Mouse (Mus musculus): ENCODE measurements around the gene Dpm3.

Dpm3 gene

DNA sequence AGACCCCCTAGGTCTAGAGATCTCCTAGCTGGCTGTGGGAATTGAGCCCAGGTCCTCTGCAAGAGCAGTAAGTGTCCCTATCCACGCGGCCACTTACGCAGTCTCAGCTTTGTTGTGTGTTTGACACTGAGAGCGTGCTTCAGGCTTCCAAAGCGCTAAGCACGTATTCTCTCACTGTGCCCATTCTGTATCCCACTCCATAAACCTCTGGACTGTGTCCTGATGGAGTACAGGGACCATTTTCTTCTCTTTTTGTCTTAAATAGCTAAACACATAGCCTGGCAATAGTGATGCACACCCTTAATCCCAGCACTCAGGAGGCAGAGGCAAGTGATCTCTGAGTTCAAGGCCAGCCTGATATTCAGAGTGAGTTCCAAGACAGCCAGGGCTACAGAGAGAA, 39.8 kb downstream of the Dpm3 start:
- DNase-seq: no peak

GRCm38 (mm10) chr3:89299499-89299898, 40.3 kb downstream of the Dpm3 start:
- DNase-seq: peak; percentile 71

DNA sequence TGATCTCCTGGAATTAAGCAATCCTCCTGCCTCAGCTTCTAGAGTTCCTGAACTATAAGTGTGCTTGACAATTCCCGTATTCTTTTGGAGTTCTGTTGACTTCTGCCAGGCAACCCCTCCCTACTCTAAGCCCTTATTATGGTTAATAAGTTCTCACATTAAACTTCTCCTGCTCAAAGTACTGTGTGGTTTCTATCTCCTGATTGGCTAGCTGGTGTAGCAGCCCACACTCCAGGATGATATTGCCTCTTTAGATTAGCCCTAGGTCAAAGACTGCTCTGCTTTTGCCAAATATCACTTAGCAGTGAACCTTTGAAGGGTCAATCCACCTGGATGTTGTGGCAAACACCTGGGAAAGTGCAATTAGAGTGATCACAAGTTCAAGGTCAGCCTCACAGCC, 40.9 kb downstream of the Dpm3 start:
- DNase-seq: no peak

DNA sequence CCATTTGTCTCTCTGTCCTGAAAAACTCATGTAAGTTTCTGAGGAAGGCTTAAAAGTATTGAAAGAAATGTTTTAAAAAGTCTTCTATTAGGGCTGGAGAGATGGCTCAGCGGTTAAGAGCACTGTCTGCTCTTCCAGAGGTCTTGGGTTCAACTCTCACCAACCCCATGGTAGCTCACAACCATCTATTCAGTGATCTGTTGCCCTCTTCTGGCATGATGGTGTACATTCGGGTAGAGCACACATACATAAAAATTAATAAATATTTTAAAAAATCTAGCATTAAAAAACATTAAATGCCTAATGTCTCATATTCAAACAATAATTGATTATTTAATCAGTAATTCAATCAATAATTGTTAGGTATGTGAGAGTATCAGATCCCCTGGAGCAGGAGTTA, 41.4 kb downstream of the Dpm3 start:
- DNase-seq: no peak

DNA sequence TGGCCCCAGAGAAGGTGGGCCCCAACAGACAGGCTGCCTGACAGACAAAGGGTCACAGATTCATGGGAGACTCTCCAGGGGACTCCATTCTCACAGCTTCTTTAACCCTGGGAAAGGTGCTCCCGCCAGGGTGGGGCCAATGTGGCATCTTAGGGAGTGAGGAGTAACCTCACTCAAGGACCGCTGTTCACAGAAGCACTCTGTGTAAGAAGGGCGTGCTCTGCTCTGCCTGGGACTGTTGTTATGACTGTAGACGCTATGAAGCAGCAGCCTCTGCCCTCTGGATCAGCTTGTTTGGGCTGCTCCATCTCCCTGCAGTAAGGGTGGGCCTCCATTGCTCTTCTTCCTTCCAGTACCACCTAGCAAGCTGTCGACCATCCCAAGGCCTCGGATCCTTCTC, 45.3 kb downstream of the Dpm3 start:
- DNase-seq: no peak

DNA sequence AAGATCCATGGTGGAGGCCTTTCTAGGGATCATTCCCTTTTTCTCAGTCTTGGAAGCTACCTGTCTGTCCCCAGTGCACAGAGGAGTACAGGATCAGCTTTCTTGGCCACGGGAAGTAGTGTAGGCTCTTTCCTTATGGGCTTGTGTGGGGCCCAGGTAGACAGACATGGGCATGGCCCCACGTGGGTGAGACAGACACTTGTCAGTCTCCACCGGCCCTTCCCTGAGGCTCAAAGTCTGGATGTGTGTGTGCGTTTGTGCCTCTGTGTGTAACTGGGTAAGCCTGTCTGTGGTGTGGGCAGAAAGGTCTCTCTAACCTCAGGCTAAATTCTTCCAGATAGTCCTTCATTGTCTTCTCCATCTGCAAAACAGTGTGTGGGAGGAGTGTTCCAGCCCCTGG, 45.9 kb downstream of the Dpm3 start:
- DNase-seq: no peak

- DNase-seq: no peak
Observed at GRCm38 (mm10) chr3:89305551-89306325, 46.6 kb downstream of the Dpm3 start.

- peak; percentile 72 for DNase-seq
Observed at GRCm38 (mm10) chr3:89308089-89308488, 48.9 kb downstream of the Dpm3 start.

- DNase-seq: no peak
Observed at GRCm38 (mm10) chr3:89314340-89314739, 55.2 kb downstream of the Dpm3 start.

DNA sequence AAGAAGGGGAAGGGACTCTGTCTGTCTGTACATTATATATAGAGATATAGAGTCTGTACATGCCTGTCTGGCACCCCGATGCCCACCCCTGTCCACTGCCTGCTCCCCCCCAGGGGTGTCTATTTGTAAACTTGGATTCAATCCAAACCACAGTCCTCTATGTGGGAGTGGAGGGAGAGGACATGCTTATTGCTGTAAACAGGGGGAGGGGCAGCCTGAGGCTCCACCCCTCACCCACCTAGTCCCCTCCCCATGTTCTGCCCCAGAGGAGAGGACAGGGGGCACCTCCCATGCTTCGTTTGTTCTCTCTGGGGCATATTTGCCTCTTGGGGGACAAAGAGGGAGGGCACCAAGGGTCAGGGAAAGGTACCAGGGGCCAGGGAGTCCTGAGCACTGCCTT, 55.6 kb downstream of the Dpm3 start:
- DNase-seq: no peak

- DNase-seq: peak; percentile 83
Observed at GRCm38 (mm10) chr3:89315195-89315929, 56.2 kb downstream of the Dpm3 start.

DNA sequence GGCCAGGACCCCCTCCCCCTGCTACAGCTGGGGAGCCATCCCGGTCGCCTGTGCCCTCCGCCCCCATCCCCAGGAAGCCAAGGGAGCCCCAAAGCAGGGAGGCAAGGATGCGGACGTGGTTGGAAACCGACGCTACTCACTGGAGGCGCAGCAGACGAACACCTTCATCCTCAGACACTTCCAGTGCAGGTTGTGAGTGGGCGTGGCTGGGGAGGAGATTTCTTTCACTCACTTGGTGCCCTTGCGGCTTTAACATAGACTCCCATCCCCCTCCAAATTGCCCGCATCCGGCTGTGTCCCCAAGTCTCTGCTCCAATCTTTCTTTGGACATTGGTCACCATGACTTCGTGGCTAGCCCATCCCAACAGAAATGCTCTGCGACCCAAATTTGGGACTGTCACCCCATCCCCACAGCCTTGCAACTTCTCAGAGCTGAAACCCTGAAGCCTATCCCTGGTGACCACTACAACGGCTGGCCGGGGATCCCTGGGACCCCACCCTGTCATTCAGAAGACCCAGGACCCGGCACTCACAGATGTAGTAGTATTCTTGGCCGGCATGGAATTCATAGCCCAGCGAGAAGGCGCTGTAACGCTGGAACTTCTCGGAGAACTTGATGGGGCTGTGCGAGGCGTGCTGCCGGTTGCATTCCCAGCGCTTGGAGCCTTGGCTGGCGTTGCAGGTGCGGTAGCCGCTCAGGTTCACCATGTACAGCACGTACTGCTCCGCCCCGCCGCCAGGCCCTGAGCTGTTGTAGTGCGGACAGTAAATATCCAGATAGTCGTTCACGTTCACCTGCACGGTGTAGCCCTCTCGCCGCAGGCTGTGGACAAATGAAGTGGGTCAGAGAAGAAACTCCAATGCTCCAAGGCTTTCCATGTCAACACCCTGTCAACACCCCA, 57.0 kb downstream of the Dpm3 start:
- DNase-seq: peak; percentile 46
